Mouse (Mus musculus): ENCODE data around the gene B3gnt8. TPM values are rescaled to one million over a fixed set of nuclear protein-coding genes. Genes with fewer than 3 reads are reported as not detected.

The B3gnt8 gene
- total RNA-seq, 2 experiments from 2014 or later: 1.5 to 1.6 TPM

DNA sequence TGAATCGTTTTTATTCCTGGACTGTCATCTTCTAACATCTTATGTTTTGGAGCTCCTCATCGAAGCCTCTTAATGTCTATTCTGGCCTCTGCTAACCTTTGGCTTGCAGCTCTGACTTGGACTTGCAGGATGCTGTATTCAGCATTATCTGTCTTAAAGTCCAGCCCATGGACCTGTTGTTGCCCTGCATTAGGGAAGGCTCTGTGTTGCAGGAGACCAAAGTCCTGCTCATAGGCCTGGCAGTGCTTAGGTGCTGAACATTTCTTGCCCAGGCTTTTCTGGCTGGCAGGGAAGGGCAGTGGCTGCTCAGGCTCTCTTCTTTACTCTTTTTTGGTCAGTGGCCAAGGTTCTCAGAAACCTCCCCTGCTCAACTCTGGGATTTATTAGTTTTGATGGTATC lies 19.3 kb upstream of the B3gnt8 start:
- intact Hi-C loops (cut with DNase I): no loop called here

GRCm38 (mm10) chr7:25610056-25610455 lies 16.4 kb upstream of the B3gnt8 start:
- Histone ChIP-seq H3K27ac (no peak overlapping the region), H3K4me3 (no peak overlapping the region)
- no peak for TF ChIP-seq CTCF (IDR thresholded peaks at IDR 0.05)
- intact Hi-C loops (cut with DNase I): no loop called here
- DNase-seq: no peak

More for the DNA sequence above, 19.3 kb upstream of the B3gnt8 start:
- Histone ChIP-seq H3K27ac (no peak overlapping the region), H3K4me3 (no peak overlapping the region)
- no peak for DNase-seq
- TF ChIP-seq CTCF (IDR thresholded peaks at IDR 0.05): no peak

DNA sequence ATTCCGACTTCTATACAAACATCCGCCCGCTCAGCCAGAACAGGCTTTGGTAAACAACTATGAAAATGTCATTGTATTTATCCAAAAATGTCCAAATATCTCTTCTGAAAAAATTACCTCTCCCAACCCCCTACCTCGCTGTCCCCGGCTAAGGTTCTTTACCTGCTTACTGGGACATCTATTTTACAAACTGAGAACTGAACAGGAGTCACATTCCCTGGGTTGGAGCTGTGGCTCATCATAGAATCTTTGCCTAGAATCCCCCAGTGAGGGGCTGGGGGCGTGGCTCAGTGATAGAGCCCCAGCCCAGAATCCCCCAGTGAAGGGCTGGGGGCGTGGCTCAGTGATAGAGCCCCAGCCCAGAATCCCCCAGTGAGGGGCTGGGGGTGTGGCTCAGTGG lies 15.0 kb upstream of the B3gnt8 start:
- Histone ChIP-seq H3K4me3 (no peak overlapping the region), H3K27ac (no peak overlapping the region)
- TF ChIP-seq CTCF (IDR thresholded peaks at IDR 0.05): no peak
- intact Hi-C loops (cut with DNase I): no loop called here
- no peak for DNase-seq

GRCm38 (mm10) chr7:25614086-25614485 lies 12.4 kb upstream of the B3gnt8 start:
- Histone ChIP-seq H3K27ac (no peak overlapping the region), H3K4me3 (no peak overlapping the region)
- intact Hi-C loops (cut with DNase I): no loop called here
- no peak for DNase-seq
- TF ChIP-seq CTCF (IDR thresholded peaks at IDR 0.05): no peak

DNA sequence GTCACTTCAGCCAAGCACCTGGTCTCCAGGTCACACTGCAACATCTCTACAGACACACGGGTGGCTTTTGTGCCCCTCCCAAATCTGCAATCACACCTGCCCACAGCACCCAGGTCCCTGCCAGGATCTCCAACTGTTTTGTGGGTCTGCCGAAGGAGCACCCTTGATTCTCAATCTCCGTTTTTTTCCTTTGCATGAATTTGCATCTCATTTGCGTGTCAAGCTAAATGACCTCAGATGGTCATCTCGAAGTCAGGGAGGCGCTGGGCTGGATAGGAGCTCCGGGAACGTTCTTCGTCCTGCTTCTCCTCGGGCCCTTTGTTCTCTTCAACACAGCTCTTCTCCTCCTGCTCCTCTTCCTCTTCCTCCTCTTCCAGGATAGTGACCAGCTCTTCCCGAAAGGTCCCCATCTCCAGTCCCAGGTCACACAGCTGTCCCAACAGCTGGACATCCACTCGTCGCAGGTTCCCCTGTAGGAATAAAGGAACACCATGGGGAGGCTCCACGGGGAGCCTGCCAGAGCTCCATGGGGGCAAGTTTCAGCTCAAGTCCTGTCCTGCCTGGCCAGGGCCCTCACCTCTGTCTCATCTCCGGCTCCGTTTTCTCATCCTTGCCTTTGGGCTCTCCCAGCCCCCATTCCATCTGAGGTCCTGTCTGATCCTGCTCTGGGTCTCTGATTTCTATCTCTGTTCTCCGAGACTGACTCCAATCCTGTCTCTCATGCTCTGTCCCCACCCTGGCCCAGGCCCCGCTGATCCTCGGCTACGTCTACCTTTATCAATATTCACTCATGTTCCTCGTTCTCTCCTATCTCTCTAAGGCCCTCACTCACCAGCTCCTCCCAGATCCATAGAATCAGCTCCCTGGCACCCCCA lies 11.4 kb upstream of the B3gnt8 start:
- no peak for TF ChIP-seq CTCF (IDR thresholded peaks at IDR 0.05)
- no peak overlapping the region for H3K27ac ChIP-seq
- no peak for DNase-seq
- intact Hi-C loops (cut with DNase I): no loop called here
- no peak overlapping the region for H3K4me3 ChIP-seq

- Histone ChIP-seq H3K4me3 (no peak within 1 kb of the TSS), H3K27ac (no peak within 1 kb of the TSS)
- intact Hi-C loops (cut with DNase I): no loop called here
- DNase-seq: no peak
- no peak for TF ChIP-seq CTCF (IDR thresholded peaks at IDR 0.05)
Observed at GRCm38 (mm10) chr7:25615706-25616011, 10.8 kb upstream of the B3gnt8 start, which contains the start of gene Erich4. Gene Erich4 (minus strand): TSS chr7:25615892.

DNA sequence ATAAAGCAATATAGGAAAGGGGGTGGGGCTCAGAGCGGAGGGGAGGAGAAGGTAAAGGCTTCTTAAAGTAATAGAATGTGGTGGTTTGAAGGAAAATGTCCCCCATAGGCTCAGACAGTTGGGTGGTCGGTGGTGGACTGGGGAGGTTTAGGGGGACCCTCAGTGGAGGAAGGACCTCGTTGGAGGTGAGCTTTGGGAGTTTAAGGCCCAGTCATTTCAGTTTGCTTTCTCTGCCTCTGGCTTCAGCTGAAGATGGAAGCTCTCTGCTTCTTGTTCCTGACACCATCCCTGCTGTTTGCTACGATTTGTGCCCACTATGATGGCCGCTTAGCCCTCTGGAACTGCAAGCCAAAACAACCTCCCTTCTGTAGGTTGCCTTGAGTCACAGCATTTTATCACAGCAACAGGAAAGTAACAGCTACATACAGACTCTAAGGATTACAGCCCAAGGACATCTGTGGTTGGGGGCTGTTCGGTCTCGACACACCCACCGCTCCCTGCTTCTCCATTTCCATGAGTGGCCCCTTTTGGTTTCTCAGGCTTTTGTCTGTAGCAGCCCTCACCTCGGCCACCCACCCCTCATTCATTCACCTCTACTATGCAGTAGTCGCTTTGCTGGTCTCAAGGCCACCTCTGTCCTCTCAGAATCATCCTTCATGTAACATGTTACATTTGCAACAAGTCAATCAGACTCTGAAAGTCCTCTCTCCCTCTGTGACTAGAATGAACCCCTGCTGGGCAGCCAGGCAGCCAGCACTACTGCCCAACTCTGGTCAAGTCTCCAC lies 8.9 kb upstream of the B3gnt8 start:
- Histone ChIP-seq H3K27ac (no peak overlapping the region), H3K4me3 (no peak overlapping the region)
- intact Hi-C loops (cut with DNase I): no loop called here
- no peak for TF ChIP-seq CTCF (IDR thresholded peaks at IDR 0.05)
- DNase-seq: no peak

DNA sequence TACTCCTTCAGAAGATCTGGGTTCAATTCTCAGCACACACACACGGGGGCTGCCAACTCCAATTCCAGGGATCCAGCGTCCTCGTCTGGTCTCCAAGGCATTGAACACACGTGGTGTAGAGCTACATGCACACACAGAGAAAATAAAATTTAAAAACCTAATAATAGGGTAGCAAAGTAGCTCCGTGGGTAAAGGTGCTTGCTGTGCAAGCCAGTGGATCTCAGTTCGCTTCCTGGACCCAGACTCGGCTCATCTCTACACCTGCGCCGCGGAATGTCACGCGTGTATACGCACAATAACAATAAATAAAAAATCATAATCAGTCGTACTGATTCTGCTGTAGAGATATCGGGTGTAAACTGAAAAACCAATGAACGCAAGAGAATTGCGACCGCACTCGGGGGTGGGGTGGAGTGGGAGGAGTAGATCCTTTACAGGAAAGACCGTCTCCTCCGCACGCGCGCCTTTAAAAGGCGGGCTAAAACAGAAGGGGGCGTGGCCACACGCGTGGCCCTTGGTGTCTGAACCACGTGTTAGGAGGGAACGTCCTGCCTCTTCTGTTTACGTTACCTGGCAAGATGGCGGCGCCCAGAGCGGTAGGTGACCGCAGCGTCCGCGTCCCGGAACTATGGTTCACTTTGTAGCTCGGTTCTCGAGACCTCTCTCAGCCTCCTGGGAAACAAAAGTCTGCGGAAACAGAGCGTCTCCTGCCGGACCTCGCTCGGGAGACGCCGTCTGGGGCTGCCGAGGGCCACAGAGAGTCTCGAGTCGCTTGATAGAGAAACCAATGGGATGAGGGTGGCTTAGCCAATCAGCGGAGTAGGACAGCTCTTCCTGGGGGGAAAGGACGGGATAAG lies 7.4 kb upstream of the B3gnt8 start, which contains the start of gene Dmac2:
Gene Dmac2, plus strand, starts transcription at position 550 of the 857 bp plus-strand sequence.
- peak within 1 kb of the TSS; percentile 89 for H3K27ac ChIP-seq
- peak within 1 kb of the TSS; percentile 86 for H3K4me3 ChIP-seq
- intact Hi-C loops (cut with DNase I): no loop called here
- peak; percentile 96 for DNase-seq
- TF ChIP-seq CTCF (IDR thresholded peaks at IDR 0.05): no peak

- TF ChIP-seq CTCF (IDR thresholded peaks at IDR 0.05): no peak
- H3K27ac ChIP-seq: peak overlapping the region; percentile 89
- H3K4me3 ChIP-seq: peak overlapping the region; percentile 86
- no peak for DNase-seq
- intact Hi-C loops (cut with DNase I): no loop called here
Observed at GRCm38 (mm10) chr7:25619722-25619991, 6.8 kb upstream of the B3gnt8 start.

GRCm38 (mm10) chr7:25620101-25620500 lies 6.4 kb upstream of the B3gnt8 start:
- peak overlapping the region; percentile 86 for H3K4me3 ChIP-seq
- DNase-seq: no peak
- intact Hi-C loops (cut with DNase I): no loop called here
- no peak for TF ChIP-seq CTCF (IDR thresholded peaks at IDR 0.05)
- peak overlapping the region; percentile 89 for H3K27ac ChIP-seq

DNA sequence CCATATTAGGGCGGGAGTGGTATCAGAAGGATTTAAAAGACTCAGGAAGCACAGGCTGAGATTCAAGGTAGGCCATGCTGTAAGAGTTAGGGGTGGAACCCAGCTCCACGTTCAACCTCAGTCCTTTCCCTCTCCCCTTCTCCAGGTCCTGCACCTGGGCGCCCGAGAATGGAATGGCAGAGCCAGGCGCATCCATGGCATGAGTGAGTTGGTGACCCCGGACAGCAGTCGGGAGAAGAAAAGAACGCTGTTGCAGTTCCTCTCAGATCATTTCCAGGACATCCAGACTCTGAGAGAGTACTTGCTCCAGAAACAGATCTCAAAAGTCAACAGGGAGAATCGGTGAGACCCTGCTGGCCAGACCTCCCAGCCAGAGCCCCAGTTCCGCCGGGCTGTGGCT lies 5.7 kb upstream of the B3gnt8 start:
- intact Hi-C loops (cut with DNase I): no loop called here

DNA sequence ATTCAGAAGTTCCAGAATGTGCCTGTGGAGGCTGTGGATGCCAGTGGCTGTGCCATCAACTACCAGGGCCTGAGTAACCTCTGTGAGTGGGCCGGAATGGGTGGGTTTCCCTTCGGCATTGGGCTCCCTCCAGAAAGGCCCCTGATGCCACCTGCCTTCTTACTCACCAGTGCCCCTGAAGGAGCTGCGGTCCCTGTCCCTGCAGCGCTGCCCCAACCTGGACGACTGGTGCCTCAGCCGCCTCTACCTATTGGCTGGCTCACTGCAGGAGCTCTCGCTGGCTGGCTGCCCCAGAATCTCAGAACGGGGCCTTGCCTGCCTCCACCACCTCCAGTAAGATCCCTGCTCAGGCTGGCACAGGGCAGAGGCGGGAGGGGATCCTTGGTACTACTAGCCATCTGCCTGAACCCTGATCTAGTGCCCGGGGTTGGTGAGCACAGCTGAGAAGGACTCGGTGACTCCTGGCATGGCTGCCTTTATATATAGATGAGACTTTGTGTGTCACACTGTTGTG lies 2.5 kb upstream of the B3gnt8 start:
- Histone ChIP-seq H3K27ac (no peak overlapping the region), H3K4me3 (no peak overlapping the region)
- intact Hi-C loops (cut with DNase I): no loop called here
- DNase-seq: peak; percentile 42
- no peak for TF ChIP-seq CTCF (IDR thresholded peaks at IDR 0.05)

More for the DNA sequence above, 5.7 kb upstream of the B3gnt8 start:
- Histone ChIP-seq H3K4me3 (no peak overlapping the region), H3K27ac (no peak overlapping the region)
- DNase-seq: no peak
- no peak for TF ChIP-seq CTCF (IDR thresholded peaks at IDR 0.05)
